In the genomic region with DNA sequence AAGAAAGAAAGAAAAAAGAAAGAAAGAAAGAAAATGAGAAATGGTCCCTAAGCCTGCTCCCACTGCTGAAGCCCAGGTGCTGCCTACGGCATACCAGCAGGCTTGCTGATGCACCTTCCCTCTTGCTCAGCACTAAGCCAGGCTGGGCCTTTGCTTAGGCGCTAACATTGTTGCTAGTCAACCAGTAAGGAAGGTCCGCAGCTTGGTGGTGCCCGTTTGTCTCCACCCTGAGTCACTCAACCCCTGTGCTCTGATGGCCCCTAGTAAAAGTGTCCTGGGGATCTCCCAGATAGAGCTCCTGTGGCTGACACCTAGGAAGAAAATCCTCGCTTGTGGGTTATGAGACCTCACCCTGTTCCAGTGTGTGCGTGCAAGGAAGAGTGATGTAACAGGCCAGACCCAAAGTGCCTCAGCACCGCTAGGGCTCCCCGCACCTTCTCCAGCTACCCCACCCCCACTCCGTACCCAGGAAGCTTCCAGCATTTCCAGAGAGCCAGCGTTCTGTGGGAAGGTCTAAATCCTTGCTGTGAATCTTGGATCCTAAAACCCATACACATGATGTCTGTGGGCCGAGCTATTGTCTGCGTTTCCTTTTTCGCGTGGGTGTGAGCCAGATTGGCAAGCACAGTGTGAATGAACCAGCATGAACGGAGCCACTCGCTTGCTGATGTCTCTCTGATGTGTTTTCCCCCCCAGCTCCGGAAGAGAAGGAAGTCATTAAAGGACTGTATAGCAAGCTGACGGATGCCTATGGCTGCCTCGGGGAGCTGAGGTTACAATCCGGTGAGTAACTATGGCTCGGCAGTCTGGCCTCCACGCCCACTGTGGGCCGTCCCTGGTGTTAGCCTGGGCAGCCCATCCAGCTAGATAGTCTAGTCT, we compare ENCODE assay signal across 8 mouse cellular contexts. TPM values are rescaled to one million over a fixed set of nuclear protein-coding genes. Genes with fewer than 3 reads are reported as not detected.
DNase-seq lines count a peak whose midpoint lies in the region; ATAC-seq lines count a peak whose summit lies in the region.

No protein-coding gene starts in this region.

- 0 out of 2 replicates have a peak, but pooled peaks have one; percentile 19 for ATAC-seq in forebrain, embryonic 13.5 days
- ATAC-seq in forebrain, embryonic 12.5 days (ENCODE audit: low FRiP score) = no peak
- ATAC-seq in hindbrain, embryonic 14.5 days (ENCODE audit: low FRiP score) = no peak; the same call in 1 of the 2 replicates
- ATAC-seq in megakaryocyte progenitor cell, adult 5-6 weeks (replicated peaks; ENCODE audit: poor library complexity) = peak; percentile 73

- WGBS in forebrain, embryonic 13.5 days = 52% methylated on average over 23 of the region's 23 CpGs
- 57% methylated on average over 23 of the region's 23 CpGs for WGBS in forebrain, embryonic 12.5 days
- WGBS in hindbrain, embryonic 14.5 days = 45% methylated on average over 23 of the region's 23 CpGs

- no peaks in the 10 kb centered on the region for H3K27me3 ChIP-seq in forebrain, embryonic 13.5 days
- H3K27me3 ChIP-seq in forebrain, embryonic 12.5 days = peaks cover 8% of the 10 kb centered on the region; the same call in 1 of the 2 replicates
- no peaks in the 10 kb centered on the region for H3K27me3 ChIP-seq in hindbrain, embryonic 14.5 days (ENCODE audit: control insufficient read depth, insufficient read depth, low read length)

- DNase-seq in ZHBTc4 (ENCODE audit: low read depth, low spot score) = peak; percentile 49
- DNase-seq in frontal cortex, postnatal 14 days (ENCODE audit: low spot score in 2 of 2) = peak; percentile 59 to 72
- no peak for DNase-seq in hindbrain, embryonic 14.5 days (ENCODE audit: low spot score)
- DNase-seq in left cerebral cortex, postnatal 10 days (ENCODE audit: extremely low spot score in 1 of 2, low spot score in 2 of 2) = peak; percentile 70 to 72
- peak; percentile 71 for DNase-seq in testis, postnatal 10 days (ENCODE audit: low spot score)

- peaks cover 22% of the 10 kb centered on the region for H3K4me1 ChIP-seq in forebrain, embryonic 13.5 days
- peaks cover 22% of the 10 kb centered on the region for H3K4me1 ChIP-seq in forebrain, embryonic 12.5 days
- peaks cover 17% of the 10 kb centered on the region; the same call in 1 of the 2 replicates for H3K4me1 ChIP-seq in hindbrain, embryonic 14.5 days (replicated peaks; ENCODE audit: control insufficient read depth, insufficient read depth, low read length)

- no peak overlapping the region for H3K4me3 ChIP-seq in forebrain, embryonic 13.5 days
- no peak overlapping the region for H3K4me3 ChIP-seq in forebrain, embryonic 12.5 days (replicated peaks)
- no peak overlapping the region for H3K4me3 ChIP-seq in hindbrain, embryonic 14.5 days (replicated peaks; ENCODE audit: low read length)

- no peaks in the 10 kb centered on the region for H3K36me3 ChIP-seq in forebrain, embryonic 13.5 days (ENCODE audit: poor library complexity, severe bottlenecking)
- H3K36me3 ChIP-seq in forebrain, embryonic 12.5 days (replicated peaks) = no peaks in the 10 kb centered on the region
- H3K36me3 ChIP-seq in hindbrain, embryonic 14.5 days (replicated peaks; ENCODE audit: control insufficient read depth, insufficient read depth) = no peaks in the 10 kb centered on the region

- no peak overlapping the region for H3K9ac ChIP-seq in forebrain, embryonic 13.5 days
- no peak overlapping the region for H3K9ac ChIP-seq in forebrain, embryonic 12.5 days
- no peak overlapping the region for H3K9ac ChIP-seq in hindbrain, embryonic 14.5 days

- H3K9me3 ChIP-seq in forebrain, embryonic 13.5 days (replicated peaks) = no peaks in the 10 kb centered on the region
- no peaks in the 10 kb centered on the region for H3K9me3 ChIP-seq in forebrain, embryonic 12.5 days
- no peaks in the 10 kb centered on the region for H3K9me3 ChIP-seq in hindbrain, embryonic 14.5 days (ENCODE audit: control insufficient read depth, low read length)

- no peak overlapping the region for H3K27ac ChIP-seq in forebrain, embryonic 13.5 days
- H3K27ac ChIP-seq in forebrain, embryonic 12.5 days = no peak overlapping the region
- H3K27ac ChIP-seq in hindbrain, embryonic 14.5 days = no peak overlapping the region

- H3K4me2 ChIP-seq in forebrain, embryonic 13.5 days = no peak overlapping the region
- H3K4me2 ChIP-seq in forebrain, embryonic 12.5 days = no peak overlapping the region
- peak overlapping the region; percentile 18 for H3K4me2 ChIP-seq in hindbrain, embryonic 14.5 days (replicated peaks)

- intact Hi-C loops in left cerebral cortex, postnatal 10 days (cut with DNase I) = loop anchor here (5.0 kb wide), 1 partner anchor 33 kb away; the partner anchor contains the start of gene Synj2

RNA-seq across cellular contexts. Expression of gene Synj2, which starts 34.3 kb away (rescaled TPM):
- 0.34 and 0.46 TPM in 2 replicates for polyA plus RNA-seq in forebrain, embryonic 13.5 days (2015; fragmentation: Nextera tagmentation; extraction: Ambion mirVana)
- polyA plus RNA-seq in forebrain, embryonic 12.5 days (2016; fragmentation: Nextera tagmentation; extraction: Ambion mirVana) = 0.96 and 1.1 TPM in 2 replicates
- 1.3 and 1.9 TPM in 2 replicates for polyA plus RNA-seq in hindbrain, embryonic 14.5 days (2014; fragmentation: Nextera tagmentation; extraction: Ambion mirVana)
- 10 to 100 TPM; 32.8 to 34.8 TPM for total RNA-seq in left cerebral cortex, postnatal 10 days (2021)
- 7.5 and 8.3 TPM in 2 replicates for total RNA-seq in megakaryocyte progenitor cell, adult 5-6 weeks (2015)
- 9.8 and 11.0 TPM in 2 replicates for total RNA-seq in megakaryocyte progenitor cell, adult 5-6 weeks (2017)

Comparison
In these comparisons a context has a peak if more than half of its experiments do, and no peak if none do; other contexts are left out.
1. ATAC-seq: peak in forebrain, embryonic 13.5 days (single experiment) and megakaryocyte progenitor cell, adult 5-6 weeks (single experiment); none in forebrain, embryonic 12.5 days (single experiment) and hindbrain, embryonic 14.5 days (single experiment).